Mouse (Mus musculus): ENCODE data around the gene Ppil4. TPM values are rescaled to one million over a fixed set of nuclear protein-coding genes. Genes with fewer than 3 reads are reported as not detected.
"Not testable (repeated sequence)": the region's sequence is repeated elsewhere in the genome, so short reads cannot be mapped to it uniquely, and the experiment has no call there.

The Ppil4 gene
- 10 to 100 TPM; 25.5 to 30.8 TPM for total RNA-seq (2021)
- long read RNA-seq, experiment 1, transcript Ppil4-201 (13 exons, 3,471 nt): major isoform, 32 of 39 reads
- long read RNA-seq, experiment 1, partial matches to known transcripts: 0 of 39 reads
- long read RNA-seq, experiment 1, other reads (novel, unspliced or antisense): 7 of 39 reads
- long read RNA-seq, experiment 2, transcript Ppil4-201 (13 exons, 3,471 nt): major isoform, 41 of 64 reads
- long read RNA-seq, experiment 2, partial matches to known transcripts: 14 of 64 reads
- long read RNA-seq, experiment 2, other reads (novel, unspliced or antisense): 9 of 64 reads

- peak; percentile 92 to 94 for DNase-seq (ENCODE audit: low spot score in 2 of 2)
Observed at GRCm38 (mm10) chr10:7792751-7793385, at the start of gene Ppil4, which contains the start of gene Ginm1. TSS of gene Ppil4 (plus strand) at chr10:7792891. TSS of gene Ginm1 (minus strand) at chr10:7792824.

DNA sequence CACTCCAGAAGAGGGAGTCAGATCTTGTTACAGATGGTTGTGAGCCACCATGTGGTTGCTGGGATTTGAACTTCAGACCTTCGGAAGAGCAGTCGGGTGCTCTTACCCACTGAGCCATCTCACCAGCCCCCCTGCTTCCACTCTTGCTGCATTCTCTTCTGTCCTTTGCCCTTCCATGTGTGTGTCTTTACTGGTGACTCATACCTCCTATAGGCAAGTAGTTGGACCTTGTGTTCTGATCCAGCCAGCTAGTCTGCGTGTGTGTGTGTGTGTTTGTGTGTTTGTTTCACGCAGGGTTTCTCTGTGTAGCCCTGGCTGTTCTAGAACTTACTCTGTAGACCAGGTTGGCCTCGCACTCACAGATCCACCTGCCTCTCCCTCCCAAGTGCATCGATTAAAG, 47.2 kb upstream of the Ppil4 start:
- not testable (repeated sequence) for DNase-seq (ENCODE audit: low spot score in 2 of 2)

GRCm38 (mm10) chr10:7748752-7749151, 43.9 kb upstream of the Ppil4 start:
- DNase-seq (ENCODE audit: low spot score in 2 of 2): no peak

DNA sequence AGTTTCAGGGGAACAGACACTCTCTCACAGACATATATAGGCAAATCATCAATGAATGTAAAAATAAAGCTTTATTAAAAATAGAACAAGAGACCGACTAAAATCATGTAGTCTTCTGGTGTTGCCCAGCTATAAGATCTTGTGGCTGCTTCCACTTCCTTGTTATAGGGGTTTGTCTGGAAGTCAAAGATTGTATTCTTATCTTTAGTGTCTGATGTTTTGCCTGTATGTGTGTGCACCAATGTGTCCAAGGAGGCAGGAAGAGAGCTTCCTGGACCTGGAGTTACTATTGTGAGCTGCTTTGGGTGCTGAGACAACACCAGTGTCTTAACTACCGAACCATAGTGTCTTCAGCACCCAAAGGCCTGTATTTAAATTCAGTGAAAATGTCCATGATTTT, 35.1 kb upstream of the Ppil4 start:
- DNase-seq (ENCODE audit: low spot score in 2 of 2): no peak

DNA sequence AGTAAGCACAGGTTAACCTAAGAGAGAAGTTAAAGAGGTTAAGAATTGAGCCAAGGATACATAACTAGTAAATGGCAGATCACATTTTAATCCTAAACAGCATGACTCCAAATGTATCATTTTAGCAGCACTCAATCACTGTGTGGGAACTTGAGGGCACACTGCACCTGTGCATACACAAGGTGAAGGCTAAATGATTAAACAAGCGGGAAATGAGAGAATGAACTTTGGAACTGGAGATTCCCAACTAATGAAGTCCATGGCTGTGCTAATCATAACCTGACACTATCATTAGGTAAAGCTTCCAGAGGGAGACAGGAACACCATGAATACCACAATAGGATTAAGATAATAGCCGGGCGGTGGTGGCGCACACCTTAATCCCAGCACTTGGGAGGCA, 20.3 kb upstream of the Ppil4 start:
- DNase-seq (ENCODE audit: low spot score in 2 of 2): no peak

DNA sequence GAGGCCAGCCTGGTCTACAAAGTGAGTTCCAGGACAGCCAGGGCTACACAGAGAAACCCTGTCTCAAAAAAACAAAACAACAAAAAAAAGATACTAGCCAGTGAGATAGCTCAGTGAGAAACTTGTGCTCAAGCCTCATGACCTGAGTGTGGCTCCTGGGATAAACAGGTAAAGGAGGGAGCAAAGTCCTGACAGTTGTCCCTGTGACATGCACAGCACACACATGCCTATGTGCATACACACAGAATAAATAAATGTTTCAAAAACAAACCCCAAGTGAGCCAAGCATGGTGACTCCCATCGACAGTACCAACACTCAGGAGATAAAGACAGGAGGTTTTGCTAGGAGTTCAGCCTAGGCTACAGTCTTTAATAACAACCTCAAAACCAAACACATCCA, 19.9 kb upstream of the Ppil4 start:
- no peak for DNase-seq (ENCODE audit: low spot score in 2 of 2)

DNA sequence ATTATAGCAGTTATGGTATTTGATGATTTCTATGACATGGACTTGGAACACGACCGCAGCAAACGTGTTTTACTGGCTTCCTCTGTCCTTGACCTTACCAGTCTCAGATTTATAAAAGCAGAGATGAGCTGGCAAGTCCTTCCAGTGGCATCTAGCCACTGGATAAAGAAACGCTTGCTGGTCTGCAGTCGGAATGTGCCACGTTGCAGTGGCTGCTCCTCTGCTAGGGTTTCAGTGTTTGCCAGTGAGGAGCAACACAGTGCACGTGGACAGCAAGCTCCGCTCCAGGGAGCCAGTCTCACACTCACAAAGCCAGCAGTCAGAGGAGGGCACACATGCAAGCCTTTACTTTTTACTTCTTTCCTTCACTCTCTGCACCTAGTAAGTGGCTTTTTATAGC, 17.3 kb upstream of the Ppil4 start:
- peak; percentile 33 to 36 for DNase-seq (ENCODE audit: low spot score in 2 of 2)

DNA sequence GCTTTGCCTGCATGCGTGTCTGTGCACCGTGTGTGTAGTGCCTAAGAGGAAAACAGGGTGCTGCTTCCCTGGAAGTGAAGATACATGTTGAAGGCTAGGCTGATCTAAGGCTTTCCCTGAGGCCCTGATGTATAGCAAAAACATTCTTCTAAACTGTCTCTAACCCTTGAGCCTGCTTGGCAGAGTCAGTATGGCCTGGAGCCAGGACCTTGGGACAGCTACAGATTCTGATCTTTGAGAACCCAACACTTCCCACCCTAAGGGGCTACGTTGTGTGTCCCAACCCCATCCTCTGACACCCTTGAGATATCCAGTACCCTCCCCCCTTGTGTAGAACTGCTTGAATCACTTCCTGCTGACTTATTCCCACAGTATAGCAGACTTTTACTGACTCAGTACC, 14.3 kb upstream of the Ppil4 start:
- peak; percentile 26 to 31 for DNase-seq (ENCODE audit: low spot score in 2 of 2)

- DNase-seq (ENCODE audit: low spot score in 2 of 2): peak in 1 of 2 experiments; percentile 30
Observed at GRCm38 (mm10) chr10:7779751-7780237, 12.9 kb upstream of the Ppil4 start.

DNA sequence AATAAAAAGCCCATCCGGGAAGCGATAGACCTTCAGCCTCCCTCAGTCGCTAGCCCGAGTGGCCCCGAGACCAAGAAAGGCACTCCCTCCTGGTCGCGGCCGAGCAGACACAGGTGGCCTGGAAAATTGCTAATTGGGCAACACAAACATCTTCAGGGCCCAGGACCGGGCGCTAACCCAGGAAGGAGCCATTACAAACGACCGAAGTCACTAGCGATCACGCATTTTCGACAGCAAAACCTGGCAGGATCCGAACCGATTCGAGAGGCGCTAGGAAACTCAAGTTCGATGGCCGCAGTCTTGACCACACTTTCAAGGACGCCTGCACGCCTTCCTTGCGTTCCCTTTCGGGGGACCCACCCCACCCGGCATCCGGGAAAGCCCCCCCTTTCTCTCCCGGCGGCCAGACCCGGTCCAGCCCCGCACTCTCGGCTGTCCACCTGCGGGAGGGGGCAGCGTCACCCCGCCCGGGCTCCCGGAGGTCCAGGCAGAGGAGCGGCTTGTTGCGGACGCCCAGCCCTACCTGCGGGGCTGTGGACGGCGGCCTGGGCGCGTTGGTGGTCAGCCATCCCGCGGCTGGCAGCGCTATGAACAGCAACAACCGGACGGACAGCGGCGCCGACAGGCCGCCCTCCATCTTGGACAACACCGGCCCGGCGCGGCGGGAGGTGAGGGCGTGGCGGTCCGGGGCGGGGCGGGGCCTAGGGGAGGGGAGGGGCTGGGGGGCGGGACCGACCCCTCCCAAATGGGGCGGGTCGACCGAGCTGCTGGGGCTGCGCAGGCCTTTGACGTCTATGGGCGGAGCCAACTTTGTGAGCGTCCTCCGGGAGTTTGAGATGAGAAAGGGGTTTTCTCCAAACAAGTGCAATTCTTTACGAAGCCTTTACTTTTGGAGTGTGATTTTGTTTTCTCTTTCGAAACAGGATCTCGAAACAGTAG, 12.2 kb upstream of the Ppil4 start:
- peak; percentile 86 to 89 for DNase-seq (ENCODE audit: low spot score in 2 of 2)

DNA sequence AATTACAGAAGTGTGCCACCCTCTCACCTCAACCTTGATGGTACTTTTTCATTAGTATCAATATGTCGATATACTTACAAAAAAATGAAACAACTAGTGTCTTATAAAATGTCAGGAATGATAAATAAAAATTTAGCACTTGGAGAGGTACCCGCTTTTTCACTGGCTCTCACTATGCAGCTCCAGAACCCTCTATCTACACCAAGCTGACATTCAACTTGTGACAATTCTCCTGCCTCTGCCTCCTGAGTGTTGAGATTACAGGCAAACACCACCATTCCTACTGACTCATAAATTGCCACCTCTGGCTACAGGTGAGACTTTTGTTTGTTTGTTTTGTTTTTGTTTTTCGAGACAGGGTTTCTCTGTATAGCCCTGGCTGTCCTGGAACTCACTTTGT, 11.5 kb upstream of the Ppil4 start:
- no peak for DNase-seq (ENCODE audit: low spot score in 2 of 2)

GRCm38 (mm10) chr10:7787319-7787718, 5.4 kb upstream of the Ppil4 start:
- DNase-seq (ENCODE audit: low spot score in 2 of 2): no peak

GRCm38 (mm10) chr10:7792254-7792750, 389 bp upstream of the Ppil4 start:
- DNase-seq (ENCODE audit: low spot score in 2 of 2): no peak

GRCm38 (mm10) chr10:7801258-7801657, 8.6 kb downstream of the Ppil4 start:
- no peak for DNase-seq (ENCODE audit: low spot score in 2 of 2)

DNA sequence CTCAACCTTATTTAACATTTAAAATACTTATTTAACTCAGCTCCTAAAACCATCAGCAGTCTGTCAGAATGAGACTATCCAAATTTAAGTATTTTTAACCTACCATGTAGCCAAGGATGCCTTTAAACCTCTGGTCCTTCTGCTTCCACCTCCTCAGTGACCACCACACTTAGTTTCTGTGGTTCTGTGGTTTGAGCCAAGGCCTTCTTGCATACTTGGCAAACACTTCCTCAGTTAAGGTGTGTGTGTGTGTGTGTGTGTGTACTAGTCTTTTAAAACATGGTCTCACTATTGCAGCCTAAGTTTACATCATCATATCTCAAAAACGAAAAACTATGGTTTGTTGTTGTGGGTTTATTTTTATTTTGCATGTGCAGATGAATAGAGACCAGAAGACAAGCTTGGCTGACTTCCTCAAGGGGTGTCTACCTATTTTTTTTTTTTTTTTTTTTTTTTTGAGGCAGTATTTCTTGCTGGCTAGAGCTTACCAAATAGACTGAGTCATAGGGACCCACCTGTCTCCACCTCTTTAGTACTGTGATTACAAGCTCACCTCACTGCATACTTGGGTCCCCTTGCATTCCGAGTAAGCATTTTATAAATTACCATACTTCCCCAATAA, 9.9 kb downstream of the Ppil4 start:
- no peak for DNase-seq (ENCODE audit: low spot score in 2 of 2)

GRCm38 (mm10) chr10:7809937-7810336, 17.2 kb downstream of the Ppil4 start:
- peak in 1 of 2 experiments; percentile 36 for DNase-seq (ENCODE audit: low spot score in 2 of 2)

GRCm38 (mm10) chr10:7816476-7816875, 23.8 kb downstream of the Ppil4 start:
- no peak for DNase-seq (ENCODE audit: low spot score in 2 of 2)

DNA sequence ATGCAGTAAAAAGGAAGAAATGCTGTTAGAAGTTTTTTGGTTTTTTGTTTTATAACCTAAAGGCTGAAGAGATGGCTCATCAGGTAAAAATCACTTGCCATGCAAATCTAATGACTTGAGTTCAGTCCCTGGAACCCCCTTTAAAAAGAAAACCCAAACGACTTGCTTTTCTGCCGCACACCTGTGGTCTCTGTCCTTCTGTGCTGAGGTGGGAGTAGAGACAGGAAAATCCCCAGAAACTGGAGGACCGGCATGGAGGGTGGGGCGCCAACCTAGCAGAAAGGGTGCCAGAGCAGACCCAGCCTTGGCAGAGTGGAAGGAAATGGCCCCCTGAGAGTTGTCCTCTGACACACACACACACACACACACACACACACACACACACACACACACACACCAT, 26.0 kb downstream of the Ppil4 start:
- no peak for DNase-seq (ENCODE audit: low spot score in 2 of 2)

DNA sequence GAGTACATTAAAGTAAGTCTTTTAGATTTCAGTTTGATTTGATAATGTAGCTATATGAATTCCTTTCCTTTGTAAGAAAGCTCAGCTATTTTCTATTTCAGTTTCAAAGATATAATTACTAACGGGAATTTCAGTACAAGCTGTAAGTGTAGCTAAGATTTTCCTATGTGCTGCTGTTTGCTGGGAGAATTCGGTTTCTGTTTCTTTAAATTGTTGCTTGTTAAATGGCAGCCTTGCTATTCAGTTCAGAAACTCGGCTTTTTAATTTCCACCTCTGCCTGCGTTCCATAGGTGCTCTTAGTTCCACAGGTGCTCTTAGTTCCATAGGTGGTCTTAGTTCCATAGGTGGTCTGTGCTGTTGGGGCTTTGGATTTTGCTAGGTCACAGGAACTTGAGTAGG, 26.5 kb downstream of the Ppil4 start:
- no peak for DNase-seq (ENCODE audit: low spot score in 2 of 2)

DNA sequence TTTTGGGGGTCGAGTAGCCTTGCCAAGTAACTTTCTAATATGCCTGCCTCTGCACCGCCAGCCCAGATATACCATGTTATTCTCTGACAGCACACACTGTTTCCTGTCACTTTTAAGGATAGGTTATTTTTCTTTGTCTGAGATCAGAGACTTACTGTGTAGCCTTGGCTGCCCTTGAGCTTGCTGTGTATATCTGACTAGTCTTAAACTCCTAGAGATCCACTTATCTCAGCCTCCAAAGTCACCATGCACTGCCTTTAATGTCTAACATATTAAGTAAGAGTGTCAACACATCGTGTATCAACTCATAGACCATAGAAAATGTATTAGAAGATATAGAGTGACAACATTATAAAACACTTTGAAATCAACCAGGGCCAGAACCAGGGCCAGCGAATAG, 26.9 kb downstream of the Ppil4 start:
- no peak for DNase-seq (ENCODE audit: low spot score in 2 of 2)

DNA sequence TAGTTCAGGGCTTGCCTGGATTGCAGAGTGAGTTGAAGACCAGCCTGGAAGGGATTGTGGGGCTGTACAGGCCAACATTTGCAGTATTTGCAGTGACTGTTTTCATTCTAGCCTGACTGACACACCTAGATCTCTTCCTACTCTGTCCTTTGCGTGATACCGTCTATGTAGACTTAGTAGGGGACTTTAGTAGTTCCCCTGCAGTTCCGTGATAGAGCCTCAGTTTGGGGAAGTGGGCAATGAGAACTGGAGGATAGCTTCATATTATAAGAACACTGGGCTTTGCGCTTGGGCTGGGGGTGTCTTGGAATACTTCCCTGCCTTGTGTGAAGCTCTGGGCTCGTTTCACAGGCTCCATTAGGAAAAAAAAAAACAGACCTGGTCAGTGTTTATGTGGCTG, 27.5 kb downstream of the Ppil4 start:
- DNase-seq (ENCODE audit: low spot score in 2 of 2): no peak

All from adrenal gland, adult 18-20 months (tissue).